30 mouse cellular contexts compared by ENCODE assay signal in genomic region chr12:72785183-72785930, GRCm38 (mm10). TPM values are rescaled to one million over a fixed set of nuclear protein-coding genes. Genes with fewer than 3 reads are reported as not detected.
DNase-seq lines count a peak whose midpoint lies in the region; ATAC-seq and TF ChIP-seq lines count a peak whose summit lies in the region.
"Had no signal": no experiment of that assay in that cellular context is flagged by ENCODE, and none has a peak within 500 bp of the region (broad histone marks: within the 10 kb centered on the region; RNA-seq: fewer than 3 reads in every experiment).

No protein-coding gene starts in this region.

- no peak overlapping the region for H3K27ac ChIP-seq in liver, adult 2 months (replicated peaks; ENCODE audit: insufficient read depth, low read depth, low read length)
- no peak overlapping the region for H3K27ac ChIP-seq in liver, embryonic 12.5 days
- peak overlapping the region; percentile 57 for H3K27ac ChIP-seq in intestine, embryonic 16.5 days (ENCODE audit: low read length)
- H3K27ac ChIP-seq: embryonic facial prominence, embryonic 12.5 days; hindbrain, embryonic 13.5 days; limb, embryonic 10.5 days; limb, embryonic 15.5 days; macrophage; stomach, embryonic 15.5 days had no signal

- no peaks in the 10 kb centered on the region for H3K27me3 ChIP-seq in liver, adult 2 months (ENCODE audit: control insufficient read depth, insufficient read depth, low read length)
- no peaks in the 10 kb centered on the region for H3K27me3 ChIP-seq in liver, embryonic 12.5 days (replicated peaks)
- no peaks in the 10 kb centered on the region for H3K27me3 ChIP-seq in intestine, embryonic 16.5 days (replicated peaks; ENCODE audit: control insufficient read depth, insufficient read depth, low read length)
- H3K27me3 ChIP-seq: embryonic facial prominence, embryonic 12.5 days; hindbrain, embryonic 13.5 days; limb, embryonic 15.5 days; stomach, embryonic 15.5 days had no signal

- no peak overlapping the region for H3K4me2 ChIP-seq in liver, embryonic 12.5 days
- 0 out of 2 replicates have a peak overlapping the region, but pooled peaks have one; percentile 3 for H3K4me2 ChIP-seq in intestine, embryonic 16.5 days (ENCODE audit: low read depth, low read length)
- H3K4me2 ChIP-seq: embryonic facial prominence, embryonic 12.5 days; heart, embryonic 11.5 days; hindbrain, embryonic 13.5 days; limb, embryonic 15.5 days; stomach, embryonic 15.5 days had no signal

- peaks cover 11% of the 10 kb centered on the region for H3K79me2 ChIP-seq in liver, adult 2 months (ENCODE audit: control insufficient read depth, insufficient read depth, low read length)

- no peak for TF ChIP-seq CTCF in liver, adult 2 months (IDR thresholded peaks at IDR 0.05; ENCODE audit: low read depth, low read length)

- H3K4me1 ChIP-seq in liver, adult 2 months (ENCODE audit: control insufficient read depth, insufficient read depth, low read length): peaks cover 20% of the 10 kb centered on the region
- H3K4me1 ChIP-seq in liver, embryonic 12.5 days: peaks cover 16% of the 10 kb centered on the region
- peaks cover 3% of the 10 kb centered on the region for H3K4me1 ChIP-seq in intestine, embryonic 16.5 days (ENCODE audit: control insufficient read depth, insufficient read depth, low read length)
- H3K4me1 ChIP-seq: embryonic facial prominence, embryonic 12.5 days; hindbrain, embryonic 13.5 days; limb, embryonic 10.5 days; limb, embryonic 15.5 days; stomach, embryonic 15.5 days had no signal

- intact Hi-C loops in left cerebral cortex, postnatal 4 days (cut with DNase I): no loop called here

- no peak overlapping the region for H3K4me3 ChIP-seq in liver, adult 2 months (ENCODE audit: insufficient read depth, low read depth, low read length)
- no peak overlapping the region for H3K4me3 ChIP-seq in liver, embryonic 12.5 days
- no peak overlapping the region for H3K4me3 ChIP-seq in intestine, embryonic 16.5 days (ENCODE audit: low read length)
- H3K4me3 ChIP-seq: embryonic facial prominence, embryonic 12.5 days; hindbrain, embryonic 13.5 days; limb, embryonic 10.5 days; limb, embryonic 15.5 days; stomach, embryonic 15.5 days had no signal

- 52% methylated on average over 6 of the region's 6 CpGs for WGBS in liver, adult 2 months
- WGBS in liver, embryonic 12.5 days (ENCODE audit: insufficient replicate concordance): 76% methylated on average over 6 of the region's 6 CpGs
- WGBS in intestine, embryonic 16.5 days: 76% methylated on average over 6 of the region's 6 CpGs

- no peak overlapping the region for H3K9ac ChIP-seq in liver, adult 2 months (ENCODE audit: low read depth, low read length)
- no peak overlapping the region for H3K9ac ChIP-seq in liver, embryonic 12.5 days
- no peak overlapping the region for H3K9ac ChIP-seq in intestine, embryonic 16.5 days (ENCODE audit: low read depth, low read length)
- H3K9ac ChIP-seq: embryonic facial prominence, embryonic 12.5 days; hindbrain, embryonic 13.5 days; limb, embryonic 15.5 days; stomach, embryonic 15.5 days had no signal

- DNase-seq in liver, adult 2 months (ENCODE audit: extremely low read depth, low read depth, low spot score): peak; percentile 84
- DNase-seq in kidney, postnatal 10 days: peak; percentile 17
- DNase-seq in yolk sac, embryonic 10.5 days (ENCODE audit: low spot score): peak; percentile 52
- no peak for DNase-seq in left cerebral cortex, postnatal 4 days
- DNase-seq in testis, postnatal 10 days (ENCODE audit: low spot score): no peak
- DNase-seq: adrenal gland, postnatal 25 days; B cell, adult 2 months; cerebellum, adult 8-10 months; cerebellum, postnatal 25 days; embryo, embryonic 11 days; gastrocnemius, postnatal 25 days; heart, adult 18-20 months; heart, postnatal 36 days; layer of hippocampus, postnatal 36 days; lung, adult 2 months; lung, postnatal 10 days; midbrain, embryonic 14.5 days; retina, postnatal 1 day; right cerebral cortex, postnatal 14 days; thymus, postnatal 14 days had no signal

- peaks cover 13% of the 10 kb centered on the region for H3K36me3 ChIP-seq in liver, adult 2 months (ENCODE audit: control insufficient read depth, insufficient read depth, low read length)
- H3K36me3 ChIP-seq in liver, embryonic 12.5 days: peaks cover 45% of the 10 kb centered on the region
- H3K36me3 ChIP-seq in intestine, embryonic 16.5 days (ENCODE audit: control insufficient read depth, insufficient read depth, low read length): peaks cover 7% of the 10 kb centered on the region

- no peak for TF ChIP-seq POLR2A in liver, adult 2 months (IDR thresholded peaks at IDR 0.05; ENCODE audit: extremely low read depth, insufficient read depth, low read length)

- H3K9me3 ChIP-seq in liver, embryonic 12.5 days (replicated peaks): no peaks in the 10 kb centered on the region
- no peaks in the 10 kb centered on the region for H3K9me3 ChIP-seq in intestine, embryonic 16.5 days (ENCODE audit: control insufficient read depth, low read length)
- H3K9me3 ChIP-seq: embryonic facial prominence, embryonic 12.5 days; hindbrain, embryonic 13.5 days; limb, embryonic 10.5 days; limb, embryonic 15.5 days; stomach, embryonic 15.5 days had no signal

- no peak for ATAC-seq in liver, embryonic 12.5 days
- ATAC-seq in intestine, embryonic 16.5 days: peak; percentile 96
- ATAC-seq: forebrain, embryonic 14.5 days had no signal

RNA-seq across cellular contexts. Expression of gene Ppm1a, which starts 28.1 kb away (rescaled TPM):
- total RNA-seq in liver, adult 2 months (2014; rRNA removed): 108 and 110 TPM in 2 replicates
- polyA plus RNA-seq in liver, adult 2 months (2012; rRNA removed): 55.4 and 57.8 TPM in 2 replicates
- 47.3 and 52.6 TPM in 2 replicates for polyA plus RNA-seq in liver, embryonic 12.5 days (2016; fragmentation: Nextera tagmentation; extraction: Ambion mirVana)
- polyA plus RNA-seq in intestine, embryonic 16.5 days (2015; fragmentation: Nextera tagmentation; extraction: Ambion mirVana): 20.0 and 21.2 TPM in 2 replicates
- 100 to 1,000 TPM; 234 to 247 TPM for total RNA-seq in left cerebral cortex, postnatal 4 days (2021)

Comparison
In these comparisons a context has a peak if more than half of its experiments do, and no peak if none do; other contexts are left out.
1. DNase-seq: peak in liver, adult 2 months (single experiment), kidney, postnatal 10 days (single experiment) and yolk sac, embryonic 10.5 days (single experiment); none in left cerebral cortex, postnatal 4 days (single experiment) and testis, postnatal 10 days (single experiment).